Mouse (Mus musculus): ENCODE measurements around the gene Rnf168. TPM values are rescaled to one million over a fixed set of nuclear protein-coding genes. Genes with fewer than 3 reads are reported as not detected.
"Not testable (repeated sequence)": the region's sequence is repeated elsewhere in the genome, so short reads cannot be mapped to it uniquely, and the experiment has no call there.

Rnf168 gene
- polyA plus RNA-seq, 1 experiment from 2014 or later: 26.2 TPM

DNA sequence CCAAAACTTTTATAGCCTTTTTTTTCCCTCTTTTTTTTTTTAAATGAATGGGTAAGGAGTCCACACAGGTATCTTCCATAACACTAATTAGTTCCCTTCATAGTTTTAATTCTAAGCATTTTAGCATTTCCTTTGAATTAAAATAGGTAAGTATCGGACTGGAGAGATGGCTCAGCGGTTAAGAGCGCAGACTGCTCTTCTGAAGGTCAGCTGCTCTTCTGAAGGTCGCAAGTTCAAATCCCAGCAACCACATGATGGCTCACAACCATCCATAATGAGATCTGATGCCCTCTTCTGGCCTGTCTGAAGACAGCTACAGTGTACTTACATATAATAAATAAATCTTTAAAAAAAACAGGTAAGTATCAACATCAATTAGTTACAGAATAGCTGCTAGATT, 22.4 kb downstream of the Rnf168 start:
- H3K4me3 ChIP-seq (ENCODE audit: low read depth, low read length); ATAC-seq (replicated peaks; ENCODE audit: low FRiP score, low TSS enrichment, low read depth); H3K27me3 ChIP-seq (replicated peaks; ENCODE audit: control insufficient read depth, insufficient read depth, low read length); H3K27ac ChIP-seq (ENCODE audit: low read depth); H3K4me2 ChIP-seq (ENCODE audit: low read length); H3K4me1 ChIP-seq (replicated peaks; ENCODE audit: control insufficient read depth, insufficient read depth, low read length); DNase-seq (ENCODE audit: low spot score); H3K9ac ChIP-seq (ENCODE audit: low read length); H3K9me3 ChIP-seq (ENCODE audit: control insufficient read depth, low read length): not testable (repeated sequence)
- H3K36me3 ChIP-seq (ENCODE audit: control insufficient read depth, insufficient read depth, low read length): peaks cover 45% of the 10 kb centered on the region
- 96% methylated on average over 4 of the region's 4 CpGs for WGBS

DNA sequence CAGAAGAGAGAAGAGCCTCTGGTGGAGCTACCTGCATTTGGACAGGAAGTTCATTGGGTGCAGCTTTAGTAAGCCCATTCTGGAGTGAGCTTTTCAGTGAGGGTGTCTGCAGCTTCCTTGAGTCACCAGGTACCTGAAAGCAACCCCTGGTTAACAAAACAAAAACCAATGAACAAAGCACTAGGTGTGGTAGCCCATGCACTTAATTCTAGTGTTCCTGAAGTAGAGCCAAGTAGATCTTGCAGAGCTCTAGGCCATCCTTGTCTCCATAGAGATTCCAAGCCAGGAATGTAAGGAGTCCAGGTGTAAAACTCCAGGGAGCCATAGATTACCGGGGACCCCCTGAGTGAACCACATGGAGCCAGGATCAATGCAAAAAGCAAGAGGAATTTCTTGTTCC, 25.8 kb downstream of the Rnf168 start:
- DNase-seq (ENCODE audit: low spot score) (no peak), ATAC-seq (replicated peaks; ENCODE audit: low FRiP score, low TSS enrichment, low read depth) (no peak)
- no peaks in the 10 kb centered on the region for H3K9me3 ChIP-seq (ENCODE audit: control insufficient read depth, low read length)
- H3K4me3 ChIP-seq (ENCODE audit: low read depth, low read length): no peak overlapping the region
- H3K4me2 ChIP-seq (ENCODE audit: low read length): no peak overlapping the region
- no peak overlapping the region for H3K27ac ChIP-seq (ENCODE audit: low read depth)
- H3K27me3 ChIP-seq (replicated peaks; ENCODE audit: control insufficient read depth, insufficient read depth, low read length): no peaks in the 10 kb centered on the region
- H3K9ac ChIP-seq (ENCODE audit: low read length): no peak overlapping the region
- H3K36me3 ChIP-seq (ENCODE audit: control insufficient read depth, insufficient read depth, low read length): peaks cover 21% of the 10 kb centered on the region
- no peaks in the 10 kb centered on the region for H3K4me1 ChIP-seq (replicated peaks; ENCODE audit: control insufficient read depth, insufficient read depth, low read length)
- WGBS: 50% methylated on average over 1 of the region's 1 CpGs

DNA sequence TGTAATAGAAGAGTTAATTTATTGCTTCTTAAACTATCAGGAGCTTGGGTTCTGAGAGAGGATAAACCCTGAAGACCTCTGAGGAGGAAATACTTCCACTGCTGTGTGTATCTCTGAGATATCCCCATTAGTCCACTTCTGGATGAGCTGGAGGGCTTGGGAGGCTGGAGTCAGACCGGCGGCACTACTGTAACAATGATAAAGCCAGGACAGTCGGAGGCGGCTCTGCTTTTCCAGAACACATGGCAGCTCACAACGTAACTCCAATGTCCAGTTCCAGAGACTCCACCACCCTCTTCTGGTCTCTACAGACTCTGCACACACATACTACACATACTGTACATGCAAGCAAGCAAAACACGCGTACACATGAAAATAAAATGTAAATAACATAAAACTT, 26.6 kb downstream of the Rnf168 start:
- H3K27ac ChIP-seq (ENCODE audit: low read depth): no peak overlapping the region
- 96% methylated on average over 7 of the region's 7 CpGs for WGBS
- no peak overlapping the region for H3K9ac ChIP-seq (ENCODE audit: low read length)
- DNase-seq (ENCODE audit: low spot score): no peak
- peaks cover 13% of the 10 kb centered on the region for H3K36me3 ChIP-seq (ENCODE audit: control insufficient read depth, insufficient read depth, low read length)
- no peak for ATAC-seq (replicated peaks; ENCODE audit: low FRiP score, low TSS enrichment, low read depth)
- no peaks in the 10 kb centered on the region for H3K27me3 ChIP-seq (replicated peaks; ENCODE audit: control insufficient read depth, insufficient read depth, low read length)
- H3K9me3 ChIP-seq (ENCODE audit: control insufficient read depth, low read length): no peaks in the 10 kb centered on the region
- H3K4me1 ChIP-seq (replicated peaks; ENCODE audit: control insufficient read depth, insufficient read depth, low read length): no peaks in the 10 kb centered on the region
- no peak overlapping the region for H3K4me3 ChIP-seq (ENCODE audit: low read depth, low read length)
- no peak overlapping the region for H3K4me2 ChIP-seq (ENCODE audit: low read length)

DNA sequence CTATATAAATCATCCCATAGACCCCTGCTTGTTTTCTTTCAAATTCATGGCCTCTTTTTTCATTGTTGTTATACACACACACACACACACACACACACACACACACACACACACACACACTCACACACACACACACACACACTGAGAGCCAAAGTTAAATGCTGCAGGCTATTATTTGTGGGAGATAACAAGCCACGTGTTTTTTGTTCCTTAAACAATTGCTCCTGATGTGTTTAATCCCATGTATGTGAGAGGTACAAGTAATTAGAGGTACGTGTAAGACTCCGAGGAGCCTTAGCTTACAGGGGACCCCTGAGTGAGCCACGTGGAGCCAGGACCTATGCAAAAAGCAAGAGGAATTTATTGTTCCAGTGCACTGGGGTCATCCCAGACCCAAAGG, 34.7 kb downstream of the Rnf168 start:
- H3K27ac ChIP-seq (ENCODE audit: low read depth): no peak overlapping the region
- ATAC-seq (replicated peaks; ENCODE audit: low FRiP score, low TSS enrichment, low read depth): no peak
- WGBS: 85% methylated on average over 4 of the region's 4 CpGs
- H3K9ac ChIP-seq (ENCODE audit: low read length): no peak overlapping the region
- H3K27me3 ChIP-seq (replicated peaks; ENCODE audit: control insufficient read depth, insufficient read depth, low read length): no peaks in the 10 kb centered on the region
- no peaks in the 10 kb centered on the region for H3K4me1 ChIP-seq (replicated peaks; ENCODE audit: control insufficient read depth, insufficient read depth, low read length)
- H3K36me3 ChIP-seq (ENCODE audit: control insufficient read depth, insufficient read depth, low read length): no peaks in the 10 kb centered on the region
- H3K4me2 ChIP-seq (ENCODE audit: low read length): no peak overlapping the region
- no peak for DNase-seq (ENCODE audit: low spot score)
- H3K4me3 ChIP-seq (ENCODE audit: low read depth, low read length): no peak overlapping the region
- H3K9me3 ChIP-seq (ENCODE audit: control insufficient read depth, low read length): no peaks in the 10 kb centered on the region

DNA sequence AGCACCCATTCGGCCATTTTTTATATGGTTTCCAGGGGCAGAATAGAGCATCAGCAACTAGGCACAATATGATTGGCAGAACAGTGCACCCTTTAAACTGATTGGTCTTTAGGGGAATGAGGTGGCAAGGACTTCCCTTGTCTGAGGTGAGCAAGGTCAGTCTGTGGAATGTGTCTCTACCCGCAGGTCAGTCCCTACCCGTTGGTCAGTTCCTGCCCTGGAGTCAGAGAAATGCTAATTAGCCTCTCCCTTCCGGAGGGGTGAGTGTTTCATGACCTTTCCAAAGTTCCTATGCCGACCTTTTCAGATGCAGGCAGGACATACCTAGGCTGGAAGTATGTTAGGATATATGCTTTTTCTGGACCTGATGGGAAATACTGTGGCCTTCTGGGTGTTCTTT, 35.1 kb downstream of the Rnf168 start:
- Histone ChIP-seq H3K36me3 (ENCODE audit: control insufficient read depth, insufficient read depth, low read length) (no peaks in the 10 kb centered on the region), H3K4me2 (ENCODE audit: low read length) (no peak overlapping the region), H3K9me3 (ENCODE audit: control insufficient read depth, low read length) (no peaks in the 10 kb centered on the region), H3K4me1 (replicated peaks; ENCODE audit: control insufficient read depth, insufficient read depth, low read length) (no peaks in the 10 kb centered on the region), H3K27me3 (replicated peaks; ENCODE audit: control insufficient read depth, insufficient read depth, low read length) (no peaks in the 10 kb centered on the region), H3K4me3 (ENCODE audit: low read depth, low read length) (no peak overlapping the region), H3K9ac (ENCODE audit: low read length) (no peak overlapping the region), H3K27ac (ENCODE audit: low read depth) (no peak overlapping the region)
- DNase-seq (ENCODE audit: low spot score): no peak
- no peak for ATAC-seq (replicated peaks; ENCODE audit: low FRiP score, low TSS enrichment, low read depth)
- WGBS: 36% methylated on average over 5 of the region's 5 CpGs

DNA sequence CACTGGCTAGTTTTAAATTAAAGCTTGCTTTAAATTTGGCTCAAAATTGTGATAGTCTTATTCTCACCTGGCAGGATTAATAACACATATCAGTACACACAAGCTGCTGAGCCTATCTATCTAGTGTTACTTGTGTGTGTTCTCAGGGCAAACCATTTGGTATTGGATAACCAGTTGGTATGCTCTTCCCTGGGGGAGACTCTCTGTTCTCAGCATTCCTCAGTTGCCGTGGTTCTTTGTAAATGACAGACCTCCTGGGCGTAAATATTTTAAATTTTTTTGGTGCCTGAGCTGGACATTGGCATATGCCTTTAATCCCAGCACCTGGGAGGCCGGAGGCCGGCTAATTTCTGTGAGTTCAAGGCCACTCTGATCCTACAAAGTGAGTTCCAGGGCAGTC, 35.6 kb downstream of the Rnf168 start:
- no peaks in the 10 kb centered on the region for H3K4me1 ChIP-seq (replicated peaks; ENCODE audit: control insufficient read depth, insufficient read depth, low read length)
- H3K27ac ChIP-seq (ENCODE audit: low read depth): no peak overlapping the region
- 57% methylated on average over 4 of the region's 4 CpGs for WGBS
- H3K27me3 ChIP-seq (replicated peaks; ENCODE audit: control insufficient read depth, insufficient read depth, low read length): no peaks in the 10 kb centered on the region
- DNase-seq (ENCODE audit: low spot score): no peak
- no peak overlapping the region for H3K4me3 ChIP-seq (ENCODE audit: low read depth, low read length)
- H3K9ac ChIP-seq (ENCODE audit: low read length): no peak overlapping the region
- H3K36me3 ChIP-seq (ENCODE audit: control insufficient read depth, insufficient read depth, low read length): no peaks in the 10 kb centered on the region
- H3K4me2 ChIP-seq (ENCODE audit: low read length): no peak overlapping the region
- no peaks in the 10 kb centered on the region for H3K9me3 ChIP-seq (ENCODE audit: control insufficient read depth, low read length)
- ATAC-seq (replicated peaks; ENCODE audit: low FRiP score, low TSS enrichment, low read depth): no peak

DNA sequence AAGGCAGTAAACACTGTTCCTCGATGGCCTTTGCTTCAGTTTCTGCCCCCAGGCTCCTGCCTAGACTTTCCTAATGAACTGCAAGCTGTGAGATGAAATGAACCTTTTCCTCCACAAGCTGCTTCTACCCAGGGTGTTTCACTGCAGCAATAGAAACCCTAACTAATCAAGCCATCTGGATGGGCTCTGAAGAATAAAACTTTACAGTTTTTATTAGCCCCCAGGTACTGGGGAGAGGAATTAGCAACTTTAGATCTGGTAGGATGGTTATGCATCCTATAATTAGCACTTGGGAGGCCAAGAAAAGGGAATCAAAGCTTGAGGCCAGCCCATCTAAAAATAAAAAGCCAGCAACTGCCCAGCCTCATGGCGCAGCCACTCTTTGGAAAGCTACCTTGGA, 39.3 kb downstream of the Rnf168 start:
- Histone ChIP-seq H3K27me3 (replicated peaks; ENCODE audit: control insufficient read depth, insufficient read depth, low read length) (no peaks in the 10 kb centered on the region), H3K4me2 (ENCODE audit: low read length) (no peak overlapping the region), H3K9ac (ENCODE audit: low read length) (no peak overlapping the region), H3K9me3 (ENCODE audit: control insufficient read depth, low read length) (no peaks in the 10 kb centered on the region), H3K36me3 (ENCODE audit: control insufficient read depth, insufficient read depth, low read length) (no peaks in the 10 kb centered on the region), H3K4me1 (replicated peaks; ENCODE audit: control insufficient read depth, insufficient read depth, low read length) (no peaks in the 10 kb centered on the region), H3K27ac (ENCODE audit: low read depth) (no peak overlapping the region), H3K4me3 (ENCODE audit: low read depth, low read length) (no peak overlapping the region)
- 74% methylated on average over 2 of the region's 2 CpGs for WGBS
- DNase-seq (ENCODE audit: low spot score) (no peak), ATAC-seq (replicated peaks; ENCODE audit: low FRiP score, low TSS enrichment, low read depth) (no peak)

DNA sequence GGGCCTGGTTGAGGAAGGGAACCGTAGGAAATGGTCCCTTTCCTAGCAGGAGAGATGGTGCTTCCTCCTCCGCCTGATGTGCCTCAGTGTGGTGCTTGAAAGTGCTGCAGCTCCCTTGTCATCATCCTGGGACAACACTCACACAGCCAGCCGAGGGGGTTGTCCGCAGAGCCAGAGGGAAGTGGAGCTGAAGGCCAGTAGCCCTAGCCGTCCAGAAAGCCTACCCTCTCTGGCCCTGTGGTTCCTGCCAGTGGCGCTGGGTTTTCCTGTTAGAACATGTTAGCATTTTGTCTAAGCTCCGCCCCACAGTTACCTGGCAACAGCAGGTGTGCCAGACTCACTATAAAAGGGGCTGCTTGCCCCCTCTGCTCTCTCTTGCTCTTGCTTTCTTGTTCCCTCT, 46.7 kb downstream of the Rnf168 start:
- Histone ChIP-seq H3K4me3 (ENCODE audit: low read depth, low read length) (no peak overlapping the region), H3K9me3 (ENCODE audit: control insufficient read depth, low read length) (no peaks in the 10 kb centered on the region), H3K27ac (ENCODE audit: low read depth) (no peak overlapping the region), H3K36me3 (ENCODE audit: control insufficient read depth, insufficient read depth, low read length) (no peaks in the 10 kb centered on the region), H3K4me2 (ENCODE audit: low read length) (no peak overlapping the region), H3K27me3 (replicated peaks; ENCODE audit: control insufficient read depth, insufficient read depth, low read length) (no peaks in the 10 kb centered on the region), H3K9ac (ENCODE audit: low read length) (no peak overlapping the region), H3K4me1 (replicated peaks; ENCODE audit: control insufficient read depth, insufficient read depth, low read length) (no peaks in the 10 kb centered on the region)
- DNase-seq (ENCODE audit: low spot score) (no peak), ATAC-seq (replicated peaks; ENCODE audit: low FRiP score, low TSS enrichment, low read depth) (no peak)
- WGBS: 30% methylated on average over 7 of the region's 7 CpGs

DNA sequence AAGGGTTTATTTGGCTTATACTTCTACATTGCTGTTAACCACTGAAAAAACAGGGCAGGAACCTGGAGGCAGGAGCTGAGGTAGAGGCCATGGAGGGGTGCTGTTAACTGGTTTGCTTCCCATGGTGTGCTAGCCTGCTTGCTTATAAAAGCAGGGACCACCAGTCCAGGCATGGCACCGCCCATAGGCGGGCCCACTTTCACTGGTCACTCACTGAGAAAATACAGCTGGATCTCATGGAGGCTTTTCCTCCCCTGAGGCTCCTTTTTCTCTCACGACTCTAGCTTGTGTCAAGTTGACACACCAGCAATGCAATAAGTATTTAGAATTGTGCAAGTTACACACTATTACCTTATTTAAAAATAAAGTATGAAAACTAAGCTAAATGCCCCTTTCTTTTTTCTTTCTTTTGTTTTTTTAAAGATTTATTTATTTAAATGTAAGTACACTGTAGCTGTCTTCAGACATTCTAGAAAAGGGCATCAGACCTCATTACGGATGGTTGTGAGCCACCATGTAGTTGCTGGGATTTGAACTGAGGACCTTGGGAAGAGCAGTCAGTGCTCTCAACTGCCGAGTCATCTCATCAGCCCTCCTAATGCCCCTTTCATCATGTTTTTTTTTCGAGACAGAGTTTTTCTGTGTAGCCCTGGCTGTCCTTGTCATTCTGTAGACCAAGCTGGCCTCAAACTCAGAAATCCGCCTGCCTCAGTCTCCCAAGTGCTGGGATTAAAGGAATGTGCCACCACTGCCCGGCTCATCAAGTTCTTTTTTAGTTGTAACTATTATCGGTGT, 53.8 kb downstream of the Rnf168 start:
- Histone ChIP-seq H3K27me3 (replicated peaks; ENCODE audit: control insufficient read depth, insufficient read depth, low read length) (no peaks in the 10 kb centered on the region), H3K36me3 (ENCODE audit: control insufficient read depth, insufficient read depth, low read length) (no peaks in the 10 kb centered on the region), H3K4me1 (replicated peaks; ENCODE audit: control insufficient read depth, insufficient read depth, low read length) (0 out of 2 replicates have a peak, but pooled peaks cover 6% of the 10 kb centered on the region), H3K9ac (ENCODE audit: low read length) (0 out of 2 replicates have a peak overlapping the region, but pooled peaks have one; percentile 32), H3K4me2 (ENCODE audit: low read length) (peak overlapping the region; percentile 54), H3K9me3 (ENCODE audit: control insufficient read depth, low read length) (no peaks in the 10 kb centered on the region), H3K4me3 (ENCODE audit: low read depth, low read length) (peak overlapping the region; percentile 72), H3K27ac (ENCODE audit: low read depth) (peak overlapping the region; percentile 94; the same call in 1 of the 2 replicates)
- whole genome bisulfite sequencing: 54% methylated on average over 9 of the region's 9 CpGs
- ATAC-seq (replicated peaks; ENCODE audit: low FRiP score, low TSS enrichment, low read depth) (no peak), DNase-seq (ENCODE audit: low spot score) (no peak)
